8 mouse cellular contexts compared by ENCODE assay signal in the genomic region with DNA sequence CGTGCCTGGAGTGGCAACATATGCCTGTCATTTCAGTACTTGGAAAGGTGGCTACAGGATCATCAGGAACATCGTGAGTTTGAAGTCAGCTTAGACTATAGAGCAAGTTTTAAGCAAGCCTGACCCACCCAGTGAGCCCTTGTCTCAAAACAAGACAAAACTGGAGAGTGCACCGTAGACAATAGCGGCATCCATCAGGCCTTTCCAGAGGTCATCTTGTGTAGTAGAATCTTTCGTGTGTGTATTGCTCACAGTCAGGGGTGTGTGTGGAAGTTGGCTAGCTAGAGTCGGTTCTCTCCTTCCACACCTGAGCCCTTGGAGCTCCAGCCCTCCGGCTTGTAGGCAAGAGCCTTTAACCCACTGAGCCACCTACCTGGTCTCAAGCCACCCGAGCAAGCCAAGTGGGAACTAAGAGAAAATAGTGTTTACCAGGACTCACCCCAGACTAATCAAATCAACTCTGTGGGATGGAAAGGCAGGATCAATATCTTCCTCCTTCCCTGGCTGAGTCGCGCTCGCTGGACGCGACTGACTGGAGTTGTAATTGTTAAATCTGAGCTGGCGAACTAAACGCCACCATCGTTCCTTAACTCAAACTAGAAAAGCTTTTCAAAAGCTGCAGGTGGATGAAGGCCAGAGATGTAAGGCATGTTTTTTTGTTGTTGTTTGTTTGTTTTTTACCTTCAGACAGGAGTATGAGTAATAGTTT. TPM values are rescaled to one million over a fixed set of nuclear protein-coding genes. Genes with fewer than 3 reads are reported as not detected.
DNase-seq lines count a peak whose midpoint lies in the region; ATAC-seq and TF ChIP-seq lines count a peak whose summit lies in the region.

No protein-coding gene starts in this region.

- TF ChIP-seq CTCF in E14TG2a.4 (conservative IDR thresholded peaks at IDR 0.05; ENCODE audit: low read length), result no peak

- H3K27me3 ChIP-seq in E14TG2a.4 (ENCODE audit: insufficient read depth, low read length), result peaks cover 47% of the 10 kb centered on the region
- H3K27me3 ChIP-seq in liver, embryonic 15.5 days, result no peaks in the 10 kb centered on the region
- H3K27me3 ChIP-seq in stomach, embryonic 16.5 days (ENCODE audit: control insufficient read depth, insufficient read depth, low read length), result no peaks in the 10 kb centered on the region

- DNase-seq in embryo, embryonic 11 days, result peak; percentile 19
- no peak for DNase-seq in embryo, embryonic 10.5 days (ENCODE audit: low spot score)
- no peak for DNase-seq in gastrocnemius, adult 18-20 months (ENCODE audit: low spot score)
- no peak for DNase-seq in cerebellum, adult 18-20 months

- peaks cover 16% of the 10 kb centered on the region for H3K9me3 ChIP-seq in E14TG2a.4 (ENCODE audit: low read length)
- no peaks in the 10 kb centered on the region for H3K9me3 ChIP-seq in liver, embryonic 15.5 days (replicated peaks)
- H3K9me3 ChIP-seq in stomach, embryonic 16.5 days (replicated peaks; ENCODE audit: control insufficient read depth, low read length), result no peaks in the 10 kb centered on the region

- peak overlapping the region; percentile 49 for H3K4me2 ChIP-seq in liver, embryonic 15.5 days
- peak overlapping the region; percentile 65 for H3K4me2 ChIP-seq in stomach, embryonic 16.5 days (ENCODE audit: low read depth, low read length)

- ATAC-seq in granulocyte monocyte progenitor cell, adult 5-6 weeks (replicated peaks; ENCODE audit: poor library complexity, severe bottlenecking), result 0 out of 2 replicates have a peak, but pooled peaks have one; percentile 27
- no peak for ATAC-seq in liver, embryonic 15.5 days (ENCODE audit: insufficient read depth)
- ATAC-seq in stomach, embryonic 16.5 days (ENCODE audit: insufficient read depth, low FRiP score), result 0 out of 2 replicates have a peak, but pooled peaks have one; percentile 3

- H3K36me3 ChIP-seq in E14TG2a.4 (ENCODE audit: insufficient read depth, low read length), result no peaks in the 10 kb centered on the region
- no peaks in the 10 kb centered on the region for H3K36me3 ChIP-seq in liver, embryonic 15.5 days (replicated peaks)
- H3K36me3 ChIP-seq in stomach, embryonic 16.5 days (ENCODE audit: control insufficient read depth, insufficient read depth, low read length), result no peaks in the 10 kb centered on the region

- peaks cover 43% of the 10 kb centered on the region for H3K4me1 ChIP-seq in E14TG2a.4 (replicated peaks; ENCODE audit: low read depth, low read length)
- H3K4me1 ChIP-seq in liver, embryonic 15.5 days (replicated peaks), result peaks cover 17% of the 10 kb centered on the region; the same call in 1 of the 2 replicates
- H3K4me1 ChIP-seq in stomach, embryonic 16.5 days (ENCODE audit: control insufficient read depth, insufficient read depth, low read length), result peaks cover 12% of the 10 kb centered on the region

- H3K4me3 ChIP-seq in E14TG2a.4 (replicated peaks; ENCODE audit: low read length), result peak overlapping the region; percentile 46
- H3K4me3 ChIP-seq in liver, embryonic 15.5 days (replicated peaks), result peak overlapping the region; percentile 40
- peak overlapping the region; percentile 47 for H3K4me3 ChIP-seq in stomach, embryonic 16.5 days (replicated peaks; ENCODE audit: low read length)

- no peak overlapping the region; the same call in 1 of the 2 replicates for H3K9ac ChIP-seq in liver, embryonic 15.5 days
- peak overlapping the region; percentile 69 for H3K9ac ChIP-seq in stomach, embryonic 16.5 days (ENCODE audit: low read length)

- 20% methylated on average over 16 of the region's 16 CpGs for WGBS in liver, embryonic 15.5 days (ENCODE audit: insufficient replicate concordance)
- 19% methylated on average over 16 of the region's 16 CpGs for WGBS in stomach, embryonic 16.5 days

- H3K27ac ChIP-seq in liver, embryonic 15.5 days (replicated peaks), result peak overlapping the region; percentile 55
- peak overlapping the region; percentile 93 for H3K27ac ChIP-seq in stomach, embryonic 16.5 days (ENCODE audit: low read length)

RNA-seq across cellular contexts. Expression of gene Cxadr, which starts 36.7 kb away (rescaled TPM):
- total RNA-seq in granulocyte monocyte progenitor cell, adult 5-6 weeks (2014; fragmentation: Nextera tagmentation), result 0.41 and 4.8 TPM in 2 replicates
- 0.98 and 1.2 TPM in 2 replicates for total RNA-seq in granulocyte monocyte progenitor cell, adult 5-6 weeks (2017)
- 17.4 and 18.0 TPM in 2 replicates for polyA plus RNA-seq in liver, embryonic 15.5 days (2015; fragmentation: Nextera tagmentation; extraction: Ambion mirVana)
- polyA plus RNA-seq in stomach, embryonic 16.5 days (2015; fragmentation: Nextera tagmentation; extraction: Ambion mirVana), result 67.1 and 76.9 TPM in 2 replicates
- under 1 TPM; 0.57 to 0.71 TPM for total RNA-seq in gastrocnemius, adult 18-20 months (2021)
